Mouse (Mus musculus) regulatory T cell (primary cell): ENCODE measurements around the gene Serac1.
"Not testable (repeated sequence)": the region's sequence is repeated elsewhere in the genome, so short reads cannot be mapped to it uniquely, and the experiment has no call there.

Experiments
- in situ Hi-C: fragments of 300-600 bp; cut with MboI, MseI; formaldehyde crosslinking; loops from one replicate; pipeline ENCODE4 v1.15.1; 2025; ENCODE audit warnings: high pct_unique_total_duplicates

Gene Serac1

DNA sequence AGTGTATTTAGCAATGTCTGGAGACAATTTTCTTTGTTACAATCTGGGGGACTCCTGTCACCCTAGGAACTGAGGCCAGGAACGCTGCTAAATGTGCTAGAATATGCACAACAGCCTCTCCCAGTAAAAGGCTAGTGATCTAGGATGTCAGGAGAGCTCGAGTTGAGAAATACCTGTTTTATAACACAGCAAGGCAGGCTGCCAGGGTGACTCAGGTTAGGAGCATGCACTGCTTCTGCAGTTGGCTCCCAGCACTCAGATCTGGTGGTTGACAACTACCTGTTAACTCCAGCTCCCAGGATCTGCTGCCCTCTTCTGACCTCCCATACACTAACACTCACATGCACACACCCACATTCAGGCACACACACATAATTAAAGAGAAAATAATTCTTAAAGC, 13.5 kb downstream of the Serac1 start:
- in situ Hi-C loops, result no loop called here

DNA sequence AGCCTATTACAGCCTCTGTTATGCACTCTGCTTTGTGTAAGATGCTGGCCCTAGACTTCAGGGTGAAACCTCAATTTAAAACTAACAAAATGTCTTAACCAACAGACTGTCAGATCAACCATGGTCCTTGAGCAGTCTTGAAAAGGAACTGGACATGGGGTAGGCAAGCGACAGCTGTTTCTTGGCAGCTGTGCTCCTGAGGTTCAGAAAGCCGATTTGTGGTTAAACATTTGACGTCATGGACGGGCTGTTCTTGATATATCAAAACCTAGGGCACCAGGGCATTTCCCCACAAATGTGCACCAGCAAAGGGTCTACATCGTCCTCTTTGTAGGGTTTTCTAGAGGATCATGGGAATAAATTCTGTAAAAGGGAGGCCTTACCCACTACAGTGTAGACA, 16.0 kb downstream of the Serac1 start:
- in situ Hi-C loops, result no loop called here

DNA sequence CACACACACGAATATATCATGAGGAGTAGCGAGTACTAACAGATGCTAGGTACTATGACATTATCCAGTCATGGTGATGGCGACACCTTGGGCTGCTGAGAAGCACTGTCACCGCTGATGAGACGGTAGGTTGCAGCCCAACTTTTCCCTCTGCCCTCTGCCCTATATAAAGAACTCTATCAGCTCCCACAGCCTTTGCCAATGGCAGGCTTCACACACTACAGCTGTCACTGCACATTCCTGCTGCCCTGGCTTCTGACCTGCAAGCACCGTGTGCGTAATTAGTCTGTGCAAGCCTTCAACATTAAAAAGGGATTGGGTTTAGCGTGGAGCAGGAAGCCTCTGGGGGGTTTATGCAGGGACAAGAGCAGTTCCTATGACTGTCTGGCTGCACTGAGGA, 16.7 kb downstream of the Serac1 start:
- in situ Hi-C loops, result no loop called here

DNA sequence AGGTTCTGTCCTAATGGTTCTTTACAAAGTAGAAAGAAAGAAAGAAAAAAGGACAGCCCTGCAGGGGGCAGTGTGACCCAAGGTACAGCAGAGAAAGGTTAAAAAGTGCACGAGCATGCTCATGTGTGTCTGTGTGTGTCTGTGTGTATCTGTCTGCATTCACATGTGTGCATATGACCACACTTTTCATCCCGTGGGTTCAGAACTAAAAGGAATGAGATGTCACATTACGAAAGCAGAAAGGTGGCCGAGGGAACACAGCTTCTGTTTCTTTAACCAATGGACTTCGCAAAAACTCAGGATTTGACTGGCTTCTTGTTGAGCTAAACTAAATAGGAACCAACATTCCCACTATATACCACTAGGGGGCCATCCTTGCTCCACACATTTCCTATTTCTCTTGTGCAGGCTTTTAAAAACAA, 24.6 kb downstream of the Serac1 start:
- in situ Hi-C loops, result no loop called here

DNA sequence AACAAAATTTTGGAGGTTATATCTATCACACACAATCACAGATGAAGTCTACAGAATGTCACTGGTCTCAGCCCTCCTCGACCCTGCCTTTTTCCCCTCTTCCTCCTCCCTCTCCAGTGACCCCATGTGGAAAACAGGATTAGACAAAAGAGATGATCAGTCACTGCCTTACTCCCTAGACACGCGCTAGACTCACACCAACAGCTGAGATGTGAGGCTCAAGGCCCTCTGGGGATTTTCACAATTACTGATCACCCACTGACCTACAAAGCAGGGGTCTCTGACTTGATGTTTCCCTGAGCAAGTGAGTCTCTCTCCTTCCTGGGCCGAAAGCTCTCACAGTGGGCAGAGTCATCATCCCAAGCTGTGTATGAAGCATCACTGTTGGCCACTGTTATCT, 26.7 kb downstream of the Serac1 start:
- in situ Hi-C loops, result no loop called here

DNA sequence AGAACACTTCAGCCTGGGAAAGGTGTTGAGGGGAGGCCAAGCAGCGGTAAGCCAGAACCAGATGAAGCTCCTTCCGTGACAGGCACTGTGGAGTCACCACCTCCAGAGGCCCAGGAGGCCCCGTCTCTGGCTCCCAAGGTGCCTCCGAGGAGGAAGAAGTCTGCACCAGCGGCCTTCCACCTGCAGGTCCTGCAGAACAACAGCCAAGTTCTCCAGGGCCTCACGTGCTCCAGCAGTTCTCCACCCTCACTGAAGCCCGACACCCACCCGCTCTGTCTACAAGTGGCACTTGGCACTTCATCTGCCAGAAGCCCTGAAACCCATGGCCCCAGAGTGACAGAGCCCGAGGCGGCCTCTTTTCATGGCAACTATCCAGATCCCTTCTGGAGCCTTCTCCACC, 42.0 kb downstream of the Serac1 start:
- in situ Hi-C loops, result no loop called here

DNA sequence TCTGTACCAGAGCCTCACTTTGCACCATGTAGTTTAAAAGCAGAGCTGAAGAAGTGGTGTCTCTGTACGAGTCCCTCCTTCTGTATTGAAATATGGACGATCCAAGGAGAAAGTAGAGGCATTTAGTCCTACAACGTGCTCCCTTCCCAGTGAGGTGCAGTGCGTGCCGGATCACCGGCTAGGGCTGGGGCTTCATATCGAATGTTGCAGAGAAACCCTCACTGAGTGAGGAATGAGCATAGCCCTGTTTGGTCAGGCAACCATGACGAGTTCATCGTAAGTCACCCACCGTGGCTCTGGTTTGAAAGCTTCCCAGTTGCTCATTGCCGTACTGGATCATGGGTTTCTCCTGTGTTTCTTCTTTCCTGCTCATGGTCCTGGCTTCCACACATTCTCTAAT, 42.7 kb downstream of the Serac1 start:
- in situ Hi-C loops, result no loop called here

DNA sequence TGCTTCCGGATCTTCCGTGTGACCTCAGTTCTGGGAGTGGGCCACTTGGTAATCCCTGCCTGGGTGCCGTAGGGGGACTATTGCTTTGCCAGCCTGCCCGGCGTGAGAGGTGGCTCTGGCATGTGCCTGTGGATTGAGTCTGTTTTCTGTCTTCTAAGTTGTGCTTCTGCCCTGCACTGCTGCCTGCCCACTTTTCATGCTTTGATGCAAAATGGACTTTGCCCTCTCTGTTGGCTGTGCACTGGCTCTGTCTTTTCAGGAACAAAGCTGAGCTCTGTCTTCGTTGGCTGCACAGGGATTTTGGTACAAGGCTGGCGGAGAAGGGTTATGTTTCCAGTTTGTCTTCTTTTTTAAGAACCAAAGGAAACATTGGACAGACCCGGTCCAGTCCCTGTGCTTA, 43.1 kb downstream of the Serac1 start:
- in situ Hi-C loops, result no loop called here

DNA sequence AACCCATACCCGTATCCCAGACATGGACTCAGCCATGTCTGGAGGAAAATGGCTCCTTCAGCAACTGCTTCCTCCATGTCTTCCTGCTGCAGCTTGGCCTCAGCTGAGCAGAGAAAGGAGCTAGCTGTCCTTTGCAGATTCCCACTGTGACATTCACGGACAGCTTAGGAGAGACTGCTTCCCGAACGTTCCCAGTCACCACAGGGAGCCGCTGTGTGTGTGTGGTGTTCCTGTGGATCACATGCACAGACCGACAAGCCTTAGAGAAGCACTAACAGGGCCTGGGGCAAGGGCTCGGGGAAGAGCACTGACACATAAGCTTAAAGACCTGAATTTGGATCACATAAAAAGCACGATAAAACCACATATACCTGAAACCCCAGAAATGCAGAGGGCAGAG, 43.9 kb downstream of the Serac1 start:
- in situ Hi-C loops, result no loop called here

DNA sequence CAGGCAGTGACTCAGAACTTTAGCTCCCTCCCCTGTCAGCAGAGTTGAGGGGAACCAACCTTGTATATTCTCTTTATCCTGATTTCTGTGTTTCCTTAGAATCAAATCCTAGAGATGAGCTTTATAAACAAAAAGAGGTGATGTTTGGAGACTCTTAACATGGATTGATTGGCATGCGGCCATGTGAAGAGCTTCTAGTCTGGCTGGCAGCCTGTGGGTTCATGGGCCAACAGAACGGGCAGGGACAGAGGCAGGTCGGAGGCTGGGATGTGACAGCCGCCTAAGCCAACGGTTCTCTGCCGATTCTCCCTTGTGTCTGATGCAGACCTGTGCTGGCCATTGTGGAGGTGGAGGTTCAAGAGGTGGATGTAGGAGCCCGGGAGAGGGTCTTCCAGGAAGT, 53.7 kb downstream of the Serac1 start:
- in situ Hi-C loops, result no loop called here

DNA sequence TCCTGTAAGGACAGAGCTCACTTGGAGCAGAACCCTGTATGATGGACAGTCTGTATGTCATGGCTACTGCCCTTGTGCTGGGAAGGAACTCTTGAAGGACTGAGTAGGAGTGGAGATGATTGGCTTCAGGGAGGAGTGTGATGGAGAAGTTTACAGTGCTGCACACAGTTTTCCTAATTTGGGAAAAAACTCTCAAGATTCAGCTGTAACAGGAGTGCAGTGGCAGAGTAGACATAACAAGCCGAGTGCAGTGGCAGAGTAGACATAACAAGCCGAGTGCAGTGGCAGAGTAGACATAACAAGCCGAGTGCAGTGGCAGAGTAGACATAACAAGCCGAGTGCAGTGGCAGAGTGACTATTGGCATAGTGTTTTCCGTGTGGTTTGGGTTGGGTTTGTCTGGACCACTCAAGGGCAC, 58.2 kb downstream of the Serac1 start:
- in situ Hi-C loops, result not testable (repeated sequence)

DNA sequence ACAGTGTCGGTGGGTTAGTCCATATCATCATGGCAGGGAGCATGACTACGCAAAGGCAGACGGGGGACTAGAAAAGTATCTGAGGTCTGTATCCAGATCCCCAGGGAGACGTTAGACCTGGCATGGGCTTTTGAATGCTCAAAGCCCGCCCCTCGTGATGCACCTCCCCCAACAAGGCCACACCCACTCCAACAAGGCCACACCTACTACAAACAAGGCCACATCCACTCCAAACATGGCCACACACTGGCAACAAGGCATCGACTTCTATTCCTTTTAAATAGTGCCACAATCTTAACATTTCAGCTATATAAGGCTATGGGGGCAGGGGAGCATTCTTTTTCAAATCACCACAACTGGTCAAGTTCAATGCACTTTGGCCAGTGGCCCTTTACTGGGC, 58.9 kb downstream of the Serac1 start:
- in situ Hi-C loops, result no loop called here

DNA sequence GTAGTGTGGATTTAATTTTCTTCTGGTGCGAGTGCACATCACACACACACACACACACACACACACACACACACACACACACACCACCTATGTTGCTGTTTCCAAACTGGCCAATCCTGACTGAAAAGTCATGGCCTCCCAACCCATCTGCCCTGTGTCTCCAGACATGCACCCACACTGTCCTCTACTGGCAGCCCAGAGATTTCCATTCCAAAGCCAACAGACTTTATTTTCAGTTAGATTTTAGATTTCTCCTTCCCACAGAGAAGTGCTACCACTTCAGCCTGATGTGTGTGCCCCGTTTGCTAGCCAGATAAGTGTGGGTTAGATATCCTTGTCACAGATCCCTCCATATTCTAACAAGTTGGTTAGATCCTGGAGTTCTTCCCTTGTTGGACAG, 59.8 kb downstream of the Serac1 start:
- in situ Hi-C loops, result loop anchor here (10.0 kb wide), 1 partner anchor 65 kb away; no protein-coding TSS in a partner anchor

DNA sequence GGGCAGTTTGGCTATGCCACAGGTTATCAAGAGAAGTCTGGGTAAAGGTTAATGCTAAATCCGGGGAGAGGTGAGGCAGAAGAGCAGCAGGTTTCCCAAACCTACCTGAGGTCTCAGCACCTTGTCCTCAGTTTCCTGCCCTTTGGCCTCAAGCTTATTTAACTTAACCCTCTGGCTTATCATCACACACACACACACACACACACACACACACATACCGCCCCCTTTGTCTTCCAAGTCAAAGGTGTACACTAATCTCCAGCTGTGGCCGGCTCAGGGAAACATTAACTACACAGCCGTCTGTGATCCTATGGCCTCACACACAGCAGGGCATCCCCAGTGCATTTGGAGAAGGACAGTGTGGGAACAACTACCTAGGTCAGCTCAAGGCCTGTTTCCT, 61.2 kb downstream of the Serac1 start:
- in situ Hi-C loops, result loop anchor here (10.0 kb wide), 1 partner anchor 64 kb away; no protein-coding TSS in a partner anchor

DNA sequence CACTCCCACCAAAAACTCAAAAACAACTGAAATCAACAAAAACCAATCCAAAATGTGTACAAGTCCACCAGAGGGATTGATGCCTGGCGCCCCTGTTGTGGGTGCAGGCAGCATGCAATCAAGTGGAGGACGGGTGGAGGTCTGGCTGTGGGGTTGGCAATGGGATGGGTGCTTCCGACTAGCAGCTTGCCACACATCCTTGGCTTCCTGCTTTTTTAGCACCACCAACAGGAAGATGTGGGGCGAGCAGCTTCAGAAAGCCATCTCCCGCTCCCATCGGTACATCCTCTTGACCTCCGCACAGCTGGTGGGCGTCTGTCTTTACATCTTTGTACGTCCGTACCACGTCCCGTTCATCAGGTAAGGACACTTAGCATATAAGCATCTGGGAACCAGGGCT, 62.3 kb downstream of the Serac1 start:
- in situ Hi-C loops, result loop anchor here (10.0 kb wide), 1 partner anchor 62 kb away; no protein-coding TSS in a partner anchor

DNA sequence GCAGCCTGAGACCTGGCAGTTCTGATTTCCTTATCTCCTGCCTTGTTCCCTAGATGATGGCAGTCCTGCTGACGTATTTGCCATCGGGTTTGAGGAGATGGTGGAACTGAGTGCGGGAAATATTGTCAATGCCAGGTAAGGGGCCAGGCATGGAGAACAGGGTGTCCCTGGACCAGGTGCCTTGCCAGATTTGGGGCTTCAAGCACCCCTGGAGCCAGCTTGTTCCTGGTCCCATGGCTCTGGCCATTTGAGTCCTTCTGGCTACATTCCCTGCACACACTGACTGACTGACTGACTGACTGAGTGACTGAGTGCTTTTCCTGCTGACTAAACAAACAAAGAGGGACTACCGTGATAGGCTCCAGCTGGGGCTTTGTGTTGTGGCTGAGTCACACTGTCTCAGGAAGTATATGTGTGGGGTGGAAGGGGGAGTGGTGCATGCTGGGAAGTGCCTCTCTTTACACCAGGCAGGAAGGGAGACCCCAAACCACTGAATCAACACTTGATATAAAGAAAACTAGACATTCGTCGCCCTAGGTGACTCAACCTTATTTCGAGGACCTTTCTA, 63.2 kb downstream of the Serac1 start:
- in situ Hi-C loops, result loop anchor here (10.0 kb wide), 1 partner anchor 61 kb away; no protein-coding TSS in a partner anchor

DNA sequence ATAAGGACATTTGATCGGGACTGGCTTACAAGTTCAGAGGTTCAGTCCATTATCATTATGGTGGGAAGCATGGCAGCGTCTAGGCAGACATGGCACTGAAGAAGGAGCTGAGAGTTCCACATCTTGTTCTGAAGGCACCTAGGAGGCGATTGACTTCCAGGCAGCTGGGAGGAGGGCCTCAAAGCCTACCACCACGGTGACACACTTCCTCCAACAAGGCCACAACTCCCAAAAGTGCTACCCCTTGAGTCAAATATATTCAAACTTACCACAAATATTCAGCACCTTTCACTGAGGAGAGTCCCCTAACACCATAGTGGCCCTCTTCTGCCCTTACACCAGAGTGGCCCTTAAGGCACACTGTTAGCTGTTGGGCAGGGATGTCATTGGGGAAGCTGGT, 64.6 kb downstream of the Serac1 start:
- in situ Hi-C loops, result loop anchor here (5.0 to 10.0 kb wide), 3 partner anchors 38 to 213 kb away; no protein-coding TSS in a partner anchor

DNA sequence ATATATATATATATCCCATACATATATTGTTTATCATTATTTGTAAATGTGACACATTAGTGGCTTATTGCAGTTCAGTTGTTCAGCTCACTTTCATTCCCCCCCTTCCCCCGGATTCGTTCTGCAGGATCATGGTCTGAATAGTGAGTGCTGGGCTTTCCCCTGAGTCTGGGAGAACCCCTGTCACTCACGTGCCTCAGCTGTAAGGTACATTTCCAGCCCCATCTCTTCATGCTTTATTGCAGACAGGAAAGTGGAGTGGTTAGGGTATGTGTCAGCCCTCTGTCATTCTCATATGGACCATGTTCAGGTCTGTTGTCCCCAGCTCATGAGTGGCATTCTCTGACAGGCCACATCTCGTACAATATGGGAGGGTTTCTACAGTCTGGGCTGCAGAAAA, 66.5 kb downstream of the Serac1 start:
- in situ Hi-C loops, result loop anchor here (5.0 to 10.0 kb wide), 3 partner anchors 36 to 211 kb away; no protein-coding TSS in a partner anchor

DNA sequence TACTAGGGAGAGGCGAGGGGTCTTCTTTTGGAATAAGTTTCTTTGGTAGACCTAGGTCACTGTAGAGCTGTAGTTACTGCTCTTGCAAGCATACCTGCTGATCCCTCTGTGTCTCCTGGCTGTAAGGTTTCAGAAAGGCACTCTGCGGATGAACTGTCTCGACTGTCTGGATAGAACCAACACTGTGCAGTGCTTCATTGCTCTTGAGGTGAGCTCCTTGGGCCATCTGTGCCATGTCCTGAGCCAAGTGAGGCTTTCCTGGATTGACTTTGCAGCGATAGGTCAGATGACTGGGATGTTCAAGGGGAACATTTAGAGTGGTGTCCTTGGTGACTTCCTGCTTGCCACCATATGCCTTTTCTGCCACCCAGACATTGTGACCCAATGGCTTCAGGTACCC, 69.9 kb downstream of the Serac1 start:
- in situ Hi-C loops, result loop anchor here (5.0 to 10.0 kb wide), 3 partner anchors 32 to 207 kb away; no protein-coding TSS in a partner anchor

DNA sequence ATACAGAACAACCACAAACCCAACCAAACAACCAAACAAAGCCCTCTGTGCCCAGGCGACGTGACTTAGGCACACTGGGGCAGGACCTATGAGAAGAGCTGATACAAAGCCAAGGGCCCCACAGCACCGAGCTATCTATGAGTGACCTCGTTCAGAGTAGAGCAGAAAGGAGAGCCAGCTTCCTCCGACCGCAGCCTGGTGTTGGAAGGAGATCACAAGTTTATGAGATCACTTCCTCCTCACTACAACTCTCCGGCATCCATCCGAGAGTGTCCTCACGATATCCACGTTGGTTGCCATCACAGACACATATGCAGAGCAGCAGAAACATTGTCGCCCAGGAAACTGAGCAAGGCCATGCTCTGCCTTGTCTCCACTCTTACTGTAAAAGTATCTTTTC, 71.0 kb downstream of the Serac1 start:
- in situ Hi-C loops, result no loop called here

DNA sequence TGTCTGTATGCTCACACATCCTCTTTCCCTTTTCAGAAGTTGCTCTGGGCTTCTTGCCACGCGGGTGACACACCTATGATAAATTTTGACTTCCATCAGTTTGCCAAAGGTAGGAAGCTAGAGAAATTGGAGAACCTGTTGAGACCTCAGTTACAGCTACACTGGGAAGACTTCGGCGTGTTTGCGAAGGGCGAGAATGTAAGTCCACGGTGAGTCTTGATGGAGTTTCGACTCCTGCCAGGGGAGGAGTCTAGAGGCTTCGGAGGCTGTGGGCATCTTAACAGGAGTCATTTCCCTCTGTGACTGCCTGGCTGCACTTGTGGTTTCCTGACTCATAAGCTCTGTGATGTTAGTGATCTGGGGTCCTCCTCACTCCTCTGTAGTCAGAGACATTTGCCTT, 71.6 kb downstream of the Serac1 start:
- in situ Hi-C loops, result no loop called here

DNA sequence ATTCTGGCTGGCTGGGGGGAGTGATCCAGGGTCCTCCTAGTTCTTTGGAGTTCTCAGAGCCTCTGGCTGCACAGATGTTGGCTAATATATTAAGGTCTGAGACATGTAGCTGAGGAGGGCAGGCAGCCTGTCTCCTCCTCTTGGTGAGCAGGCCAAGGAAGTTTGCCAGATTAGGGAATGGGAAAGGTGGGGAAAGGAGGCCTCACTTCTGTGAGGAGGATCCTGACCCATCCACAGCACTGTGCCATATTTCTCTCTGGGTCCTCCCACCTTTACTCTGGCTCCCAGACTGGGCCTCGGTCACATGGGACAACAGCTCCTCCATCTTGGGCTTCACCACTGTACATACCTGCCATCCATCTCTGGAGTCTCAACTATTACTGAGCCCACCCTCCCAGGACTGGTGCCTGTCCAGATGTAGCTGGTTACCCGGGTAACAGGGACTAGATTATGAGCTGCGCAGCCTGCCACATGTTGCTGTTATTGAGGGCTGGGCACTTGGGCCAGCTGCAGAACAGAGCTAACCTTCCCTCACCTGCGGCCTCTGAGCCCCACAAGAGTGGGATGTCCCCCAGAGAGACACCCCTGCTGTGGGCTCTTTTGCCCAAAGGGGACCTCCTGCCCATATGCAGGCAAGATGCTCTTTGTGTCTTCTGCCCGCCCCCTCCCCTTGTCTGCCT, 72.3 kb downstream of the Serac1 start:
- in situ Hi-C loops, result no loop called here
